Mouse (Mus musculus) G1E (cell line): Measurements from ENCODE around the gene Cwh43.

ENCODE experiments used
- CTCF ChIP-seq: IDR thresholded peaks from 2 replicates; pipeline ENCODE4 v1.5.1; 2012; ENCODE audit warnings: low read depth, low read length, inconsistent platforms, mixed read lengths
- GATA1 ChIP-seq: IDR thresholded peaks from 2 replicates; pipeline ENCODE4 v1.6.1; 2012; ENCODE audit warnings: borderline replicate concordance, low read length, inconsistent platforms, mixed read lengths
- TAL1 ChIP-seq: conservative IDR thresholded peaks from 2 replicates; pipeline ENCODE4 v1.6.1; 2012; ENCODE audit warnings: low read depth, low read length, inconsistent platforms, mixed read lengths

- TF ChIP-seq CTCF: no peak
- no peak for TF ChIP-seq GATA1
- no peak for TF ChIP-seq TAL1
Observed at GRCm38 (mm10) chr5:73500867-73501440, 95.1 kb downstream of the Cwh43 start.
